Mouse (Mus musculus) spleen, postnatal 0 days (tissue): ENCODE results near the gene Atp2b1. TPM values are rescaled to one million over a fixed set of nuclear protein-coding genes. Genes with fewer than 3 reads are reported as not detected.

Source experiments
- polyA plus RNA-seq: library from polyadenylated mRNA; unstranded; fragments of >200 nt; fragmentation: Nextera tagmentation; extraction: Ambion mirVana; gene quantifications from 2 replicates; pipeline ENCODE4 v1.2.1, GENCODE M21; 2015

Atp2b1 gene
- 52.9 and 63.7 TPM in 2 replicates for polyA plus RNA-seq

GRCm38 (mm10) chr10:98913961-98914809 lies at the start of gene Atp2b1:
Gene Atp2b1 (plus strand): TSS chr10:98914406.

Other genes starting within 250 kb of the Atp2b1 start
- 5.8 and 6.1 TPM in 2 replicates for gene Poc1b, start 192.6 kb downstream of the Atp2b1 start, polyA plus RNA-seq
- 3.0 and 4.3 TPM in 2 replicates for gene Galnt4, start 193.8 kb downstream of the Atp2b1 start, polyA plus RNA-seq
- 0.11 TPM in 1 of 2 replicates, not detected in the other for gene Phxr2, start 211.9 kb downstream of the Atp2b1 start, polyA plus RNA-seq